Mouse (Mus musculus): ENCODE results near the gene Gm10031. TPM values are rescaled to one million over a fixed set of nuclear protein-coding genes. Genes with fewer than 3 reads are reported as not detected.
"Not testable (repeated sequence)": the region's sequence is repeated elsewhere in the genome, so short reads cannot be mapped to it uniquely, and the experiment has no call there.

Gene Gm10031
- polyA plus RNA-seq, 1 experiment from 2014 or later = 0.28 TPM

DNA sequence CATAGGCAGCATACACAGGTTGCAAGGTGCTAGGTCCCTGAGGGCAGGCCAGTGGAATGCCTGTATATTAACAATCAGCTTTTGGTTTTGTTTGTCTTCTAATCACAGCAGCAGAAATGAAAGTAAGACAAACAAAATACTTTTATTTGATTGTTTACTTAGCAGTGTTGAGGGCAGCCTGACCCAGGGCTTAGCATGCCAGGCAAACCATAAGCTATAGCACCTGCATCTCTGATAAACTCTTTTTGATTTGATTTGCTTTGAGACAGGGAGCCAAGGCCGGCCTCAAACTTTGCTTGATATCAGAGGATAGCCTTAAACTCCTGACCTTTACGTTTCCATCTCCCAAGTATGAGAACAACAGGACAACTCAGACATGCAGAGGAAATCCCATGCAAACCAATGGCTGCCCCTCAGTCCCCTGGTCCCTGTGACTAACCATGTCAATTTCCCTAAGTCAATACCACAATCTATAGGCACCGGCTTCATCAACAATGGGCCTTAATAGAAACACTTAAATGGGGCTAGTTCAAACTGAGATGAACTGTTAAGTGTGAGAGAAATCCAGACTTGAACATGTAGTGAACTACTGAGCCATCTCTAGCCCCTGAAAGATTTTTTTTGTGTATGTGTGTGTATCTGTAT is 3.6 kb upstream of the Gm10031 start:
- Histone ChIP-seq H3K36me3 (no peaks in the 10 kb centered on the region), H3K4me1 (no peaks in the 10 kb centered on the region), H3K4me3 (no peak overlapping the region), H3K27ac (no peak overlapping the region), H3K27me3 (ENCODE audit: low read depth, poor library complexity, severe bottlenecking) (no peaks in the 10 kb centered on the region), H3K9me3 (replicated peaks) (no peaks in the 10 kb centered on the region)
- WGBS = 87% methylated on average over 3 of the region's 3 CpGs
- DNase-seq (ENCODE audit: low spot score) = no peak

DNA sequence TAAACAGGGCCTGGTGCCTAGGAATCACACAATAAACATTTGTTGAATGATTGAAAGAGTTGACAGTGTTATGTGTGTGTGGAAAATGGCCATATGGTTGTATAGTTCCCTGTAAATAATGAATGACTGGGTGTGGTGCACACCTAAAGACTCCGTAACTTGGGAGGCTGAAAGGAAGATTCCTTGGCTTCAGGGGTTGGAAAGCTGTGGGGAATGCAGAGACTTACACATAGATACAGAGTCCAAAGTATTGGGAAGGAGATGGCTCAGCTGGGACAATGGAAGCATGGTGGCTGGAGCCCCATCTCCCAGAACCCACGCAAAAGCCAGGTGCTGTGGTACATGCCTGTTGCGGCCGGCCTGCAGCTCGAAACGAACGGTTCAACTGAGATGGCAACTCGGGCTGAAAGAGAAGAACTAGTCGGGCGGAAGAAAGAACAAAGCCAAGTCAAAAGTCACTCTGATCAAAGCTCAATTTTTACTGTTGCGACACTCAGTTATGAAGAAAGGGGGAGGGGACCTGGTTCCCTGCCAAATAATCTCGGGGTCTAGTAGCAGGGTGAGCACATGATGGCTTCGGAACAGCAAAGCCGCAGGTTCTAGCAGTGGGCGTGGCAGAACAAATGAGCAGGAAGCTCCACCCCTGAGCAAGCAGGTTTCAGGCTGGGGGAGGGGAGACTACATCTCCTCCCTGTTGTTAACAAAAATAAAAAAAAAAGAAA is 1.9 kb upstream of the Gm10031 start:
- no peak overlapping the region for H3K4me3 ChIP-seq
- no peaks in the 10 kb centered on the region for H3K27me3 ChIP-seq (ENCODE audit: low read depth, poor library complexity, severe bottlenecking)
- H3K4me1 ChIP-seq = no peaks in the 10 kb centered on the region
- DNase-seq (ENCODE audit: low spot score) = no peak
- no peak overlapping the region for H3K27ac ChIP-seq
- no peaks in the 10 kb centered on the region for H3K9me3 ChIP-seq (replicated peaks)
- 82% methylated on average over 15 of the region's 15 CpGs for WGBS
- no peaks in the 10 kb centered on the region for H3K36me3 ChIP-seq

DNA sequence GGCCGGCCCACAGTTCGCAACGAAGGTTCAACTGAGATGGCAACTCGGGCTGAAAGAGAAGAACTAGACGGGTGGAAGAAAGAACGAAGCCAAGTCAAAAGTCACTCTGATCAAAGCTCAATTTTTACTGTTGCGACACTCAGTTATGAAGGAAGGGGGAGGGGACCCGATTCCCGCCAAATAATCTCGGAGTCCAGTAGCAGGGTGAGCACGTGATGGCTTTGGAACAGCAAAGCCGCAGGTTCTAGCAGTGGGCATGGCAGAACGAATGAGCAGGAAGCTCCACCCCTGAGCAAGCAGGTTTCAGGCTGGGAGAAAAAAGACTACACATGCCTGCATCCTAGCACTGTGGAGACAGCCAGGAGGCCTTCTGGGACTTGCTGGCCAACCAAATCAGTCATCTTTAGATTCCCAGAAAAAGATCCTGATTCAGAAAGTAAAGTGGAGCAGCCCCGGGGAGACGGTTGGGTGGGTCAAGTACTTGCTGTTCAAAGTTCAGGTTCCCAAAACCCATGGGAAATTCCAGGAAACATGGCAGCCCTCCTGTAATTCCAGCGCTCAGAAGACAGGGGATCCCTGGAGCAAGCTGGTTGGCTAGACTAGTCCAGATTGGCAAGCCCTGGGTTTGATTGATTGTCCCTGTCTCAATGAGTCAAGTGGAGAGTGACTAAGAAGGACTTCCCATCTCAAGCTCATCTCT is 8.8 kb downstream of the Gm10031 start:
- not testable (repeated sequence) for H3K36me3 ChIP-seq; H3K4me3 ChIP-seq; DNase-seq (ENCODE audit: low spot score); H3K9me3 ChIP-seq (replicated peaks); H3K27ac ChIP-seq; H3K27me3 ChIP-seq (ENCODE audit: low read depth, poor library complexity, severe bottlenecking); H3K4me1 ChIP-seq
- 91% methylated on average over 16 of the region's 16 CpGs for WGBS

DNA sequence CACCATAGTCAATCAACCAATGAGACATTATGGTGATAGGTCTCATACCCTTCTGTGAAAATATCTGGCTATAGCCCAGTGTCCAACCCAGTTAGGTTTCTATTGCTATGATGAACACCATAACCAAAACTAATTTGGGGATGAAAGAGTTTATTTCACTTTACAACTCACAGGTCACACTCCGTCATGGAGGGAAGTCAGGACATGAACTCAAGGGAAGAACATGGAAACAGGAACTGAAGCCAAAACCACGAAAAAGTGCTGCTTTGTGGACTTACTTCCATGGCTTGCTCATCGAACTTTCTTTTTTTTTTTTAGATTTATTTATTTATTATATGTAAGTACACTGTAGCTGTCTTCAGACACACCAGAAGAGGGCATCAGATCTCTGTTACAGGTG is 9.7 kb downstream of the Gm10031 start:
- no peak for DNase-seq (ENCODE audit: low spot score)
- H3K4me1 ChIP-seq = no peaks in the 10 kb centered on the region
- no peaks in the 10 kb centered on the region for H3K9me3 ChIP-seq (replicated peaks)
- H3K36me3 ChIP-seq = no peaks in the 10 kb centered on the region
- WGBS = 92% methylated on average over 3 of the region's 3 CpGs
- no peak overlapping the region for H3K4me3 ChIP-seq
- no peaks in the 10 kb centered on the region for H3K27me3 ChIP-seq (ENCODE audit: low read depth, poor library complexity, severe bottlenecking)
- no peak overlapping the region for H3K27ac ChIP-seq

DNA sequence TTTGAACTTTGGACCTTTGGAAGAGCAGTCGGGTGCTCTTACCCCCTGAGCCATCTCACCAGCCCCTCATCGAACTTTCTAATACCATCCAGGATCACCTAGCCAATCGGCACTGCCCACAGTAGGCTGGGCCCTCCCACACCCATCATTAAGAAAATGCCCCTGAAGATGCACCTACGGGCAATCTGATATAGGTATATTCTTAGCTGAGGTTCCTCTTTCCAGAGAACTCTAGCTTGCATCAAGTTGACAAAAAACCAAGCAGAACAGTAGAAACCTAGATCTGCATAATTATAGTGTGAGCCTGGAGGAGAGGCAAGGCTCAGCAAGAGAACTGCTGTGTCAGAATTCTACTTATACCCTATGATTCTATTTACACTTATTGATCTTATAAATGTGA is 10.1 kb downstream of the Gm10031 start:
- Histone ChIP-seq H3K9me3 (replicated peaks) (no peaks in the 10 kb centered on the region), H3K4me1 (no peaks in the 10 kb centered on the region), H3K27me3 (ENCODE audit: low read depth, poor library complexity, severe bottlenecking) (no peaks in the 10 kb centered on the region), H3K36me3 (no peaks in the 10 kb centered on the region), H3K27ac (no peak overlapping the region), H3K4me3 (no peak overlapping the region)
- no peak for DNase-seq (ENCODE audit: low spot score)
- WGBS = 88% methylated on average over 4 of the region's 4 CpGs

DNA sequence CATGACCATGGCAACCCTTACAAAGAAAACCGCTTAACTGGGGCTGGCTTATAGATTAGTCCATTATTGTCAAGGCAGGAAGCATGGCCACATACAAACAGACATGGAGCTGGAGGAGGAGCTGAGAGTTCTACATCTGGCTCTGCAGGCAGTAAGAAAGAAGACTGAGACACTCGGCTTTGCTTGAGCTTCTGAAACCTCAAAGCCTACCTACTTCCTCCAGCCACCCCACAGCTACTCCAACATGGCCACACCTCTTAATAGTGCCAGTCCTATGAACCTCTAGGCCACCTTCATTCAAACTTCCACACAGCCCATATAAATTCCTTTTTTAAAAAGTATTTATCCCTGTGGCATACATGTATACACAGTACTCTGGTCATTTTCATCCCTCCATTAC is 13.2 kb downstream of the Gm10031 start:
- no peak overlapping the region for H3K27ac ChIP-seq
- H3K4me3 ChIP-seq = no peak overlapping the region
- H3K9me3 ChIP-seq (replicated peaks) = no peaks in the 10 kb centered on the region
- DNase-seq (ENCODE audit: low spot score) = no peak
- no peaks in the 10 kb centered on the region for H3K36me3 ChIP-seq
- H3K27me3 ChIP-seq (ENCODE audit: low read depth, poor library complexity, severe bottlenecking) = no peaks in the 10 kb centered on the region
- no peaks in the 10 kb centered on the region for H3K4me1 ChIP-seq
- 85% methylated on average over 2 of the region's 2 CpGs for WGBS

DNA sequence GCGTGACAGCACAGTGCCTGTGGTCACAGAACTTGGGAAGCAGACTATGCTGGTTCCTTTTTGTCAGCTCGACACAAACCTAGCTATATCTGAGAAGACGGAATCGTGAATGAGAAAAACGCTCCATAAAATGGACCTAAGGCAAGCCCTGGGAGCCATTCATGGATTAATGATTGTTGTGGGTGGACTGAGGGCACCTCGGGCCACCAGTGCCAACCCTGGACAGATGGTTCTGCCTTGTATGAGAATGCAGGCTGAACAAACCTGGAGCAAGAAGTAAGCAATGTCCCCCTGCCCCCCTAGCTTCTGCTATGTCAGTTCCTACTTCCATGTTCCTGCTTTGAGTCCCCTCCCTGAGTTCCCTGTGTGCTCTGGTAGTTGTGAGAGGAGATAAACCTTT is 13.9 kb downstream of the Gm10031 start:
- H3K4me1 ChIP-seq = no peaks in the 10 kb centered on the region
- no peaks in the 10 kb centered on the region for H3K9me3 ChIP-seq (replicated peaks)
- WGBS = 87% methylated on average over 6 of the region's 6 CpGs

DNA sequence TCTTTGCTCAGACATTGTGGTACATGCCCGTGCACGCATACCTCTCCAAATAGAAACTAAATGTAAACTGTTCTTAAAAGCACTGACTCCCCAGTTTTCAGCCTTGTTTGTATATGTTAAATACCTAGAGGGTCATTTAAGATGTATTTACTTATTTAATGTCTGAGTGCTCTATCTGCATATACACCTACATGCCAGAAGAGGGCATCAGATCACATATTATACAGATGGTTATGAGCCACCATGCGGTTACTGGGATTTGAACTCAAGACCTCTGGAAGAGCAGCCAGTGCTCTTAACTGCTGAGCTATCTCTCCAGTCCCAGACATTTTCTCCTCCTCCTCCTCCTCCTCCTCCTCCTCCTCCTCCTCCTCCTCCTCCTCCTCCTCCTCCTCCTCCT is 14.6 kb downstream of the Gm10031 start:
- Histone ChIP-seq H3K27me3 (ENCODE audit: low read depth, poor library complexity, severe bottlenecking) (no peaks in the 10 kb centered on the region), H3K27ac (no peak overlapping the region), H3K36me3 (no peaks in the 10 kb centered on the region), H3K9me3 (replicated peaks) (no peaks in the 10 kb centered on the region), H3K4me1 (no peaks in the 10 kb centered on the region), H3K4me3 (no peak overlapping the region)
- DNase-seq (ENCODE audit: low spot score) = no peak
- 83% methylated on average over 3 of the region's 3 CpGs for WGBS

More for the DNA sequence above, 13.9 kb downstream of the Gm10031 start:
- no peaks in the 10 kb centered on the region for H3K27me3 ChIP-seq (ENCODE audit: low read depth, poor library complexity, severe bottlenecking)
- no peak overlapping the region for H3K4me3 ChIP-seq
- H3K27ac ChIP-seq = no peak overlapping the region
- no peak for DNase-seq (ENCODE audit: low spot score)
- H3K36me3 ChIP-seq = no peaks in the 10 kb centered on the region

DNA sequence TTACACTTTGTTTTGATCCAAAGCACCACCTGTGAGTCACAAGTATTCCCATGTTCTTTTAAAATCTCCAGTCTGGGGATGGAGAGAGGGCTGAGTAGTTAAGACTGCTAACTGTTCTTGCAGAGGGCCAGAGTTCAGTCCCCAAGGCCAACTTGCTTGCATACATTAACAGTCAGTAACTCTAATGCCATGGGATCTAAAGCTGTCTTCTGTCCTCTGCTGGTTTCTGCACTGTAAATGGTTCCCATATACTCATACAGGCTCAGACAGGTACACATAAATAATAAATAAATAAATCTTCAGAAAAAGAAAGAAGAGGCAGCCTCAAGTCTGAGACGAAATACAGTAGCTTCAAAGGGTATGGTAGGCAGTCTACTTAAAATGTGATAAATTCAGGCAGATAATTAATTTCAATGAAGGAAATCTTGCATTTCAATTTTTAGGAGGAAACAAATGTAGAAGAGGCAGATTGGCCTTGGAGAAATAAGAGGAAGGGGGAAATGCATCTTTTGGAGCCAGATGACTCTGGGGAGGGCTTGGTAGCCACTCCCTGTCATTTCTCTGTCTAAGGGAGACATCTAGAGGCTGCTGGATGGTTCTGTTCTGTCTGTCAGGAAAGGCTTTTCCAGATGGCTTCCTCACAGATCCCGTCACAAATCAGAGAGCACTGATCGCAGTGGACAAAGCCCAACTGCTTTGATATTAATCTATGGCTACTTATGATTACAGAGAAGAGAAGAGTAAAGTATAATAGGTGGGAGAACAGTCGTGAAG is 16.2 kb downstream of the Gm10031 start:
- WGBS = 54% methylated on average over 4 of the region's 4 CpGs

DNA sequence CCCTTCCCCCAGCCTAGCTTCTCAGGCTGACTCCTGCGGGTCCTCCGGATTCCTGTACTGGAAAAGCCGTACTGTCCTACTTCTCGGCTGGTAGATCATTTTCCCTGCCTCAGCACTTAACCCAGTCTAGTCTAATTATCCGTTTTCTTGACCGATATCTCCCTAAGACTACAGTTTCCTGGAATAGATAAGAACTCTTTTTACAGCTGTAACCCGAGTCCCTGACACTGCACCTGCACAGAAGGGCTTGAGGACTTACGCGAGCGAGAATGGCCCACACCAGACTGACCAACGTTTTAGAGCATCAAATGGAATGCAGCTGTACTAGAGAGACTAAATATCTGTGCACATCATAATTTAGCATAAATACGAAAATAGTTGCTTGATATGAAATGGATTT is 20.2 kb downstream of the Gm10031 start:
- H3K4me3 ChIP-seq = no peak overlapping the region
- peaks cover 4% of the 10 kb centered on the region; the same call in 1 of the 2 replicates for H3K4me1 ChIP-seq
- WGBS = 28% methylated on average over 12 of the region's 12 CpGs
- no peaks in the 10 kb centered on the region for H3K36me3 ChIP-seq
- H3K27ac ChIP-seq = no peak overlapping the region
- DNase-seq (ENCODE audit: low spot score) = no peak
- H3K27me3 ChIP-seq (ENCODE audit: low read depth, poor library complexity, severe bottlenecking) = no peaks in the 10 kb centered on the region
- H3K9me3 ChIP-seq (replicated peaks) = no peaks in the 10 kb centered on the region

More for the DNA sequence above, 16.2 kb downstream of the Gm10031 start:
- H3K27me3 ChIP-seq (ENCODE audit: low read depth, poor library complexity, severe bottlenecking) = no peaks in the 10 kb centered on the region
- H3K27ac ChIP-seq = no peak overlapping the region
- no peak overlapping the region for H3K4me3 ChIP-seq
- DNase-seq (ENCODE audit: low spot score) = no peak
- H3K4me1 ChIP-seq = peaks cover 4% of the 10 kb centered on the region; the same call in 1 of the 2 replicates
- no peaks in the 10 kb centered on the region for H3K9me3 ChIP-seq (replicated peaks)
- no peaks in the 10 kb centered on the region for H3K36me3 ChIP-seq

DNA sequence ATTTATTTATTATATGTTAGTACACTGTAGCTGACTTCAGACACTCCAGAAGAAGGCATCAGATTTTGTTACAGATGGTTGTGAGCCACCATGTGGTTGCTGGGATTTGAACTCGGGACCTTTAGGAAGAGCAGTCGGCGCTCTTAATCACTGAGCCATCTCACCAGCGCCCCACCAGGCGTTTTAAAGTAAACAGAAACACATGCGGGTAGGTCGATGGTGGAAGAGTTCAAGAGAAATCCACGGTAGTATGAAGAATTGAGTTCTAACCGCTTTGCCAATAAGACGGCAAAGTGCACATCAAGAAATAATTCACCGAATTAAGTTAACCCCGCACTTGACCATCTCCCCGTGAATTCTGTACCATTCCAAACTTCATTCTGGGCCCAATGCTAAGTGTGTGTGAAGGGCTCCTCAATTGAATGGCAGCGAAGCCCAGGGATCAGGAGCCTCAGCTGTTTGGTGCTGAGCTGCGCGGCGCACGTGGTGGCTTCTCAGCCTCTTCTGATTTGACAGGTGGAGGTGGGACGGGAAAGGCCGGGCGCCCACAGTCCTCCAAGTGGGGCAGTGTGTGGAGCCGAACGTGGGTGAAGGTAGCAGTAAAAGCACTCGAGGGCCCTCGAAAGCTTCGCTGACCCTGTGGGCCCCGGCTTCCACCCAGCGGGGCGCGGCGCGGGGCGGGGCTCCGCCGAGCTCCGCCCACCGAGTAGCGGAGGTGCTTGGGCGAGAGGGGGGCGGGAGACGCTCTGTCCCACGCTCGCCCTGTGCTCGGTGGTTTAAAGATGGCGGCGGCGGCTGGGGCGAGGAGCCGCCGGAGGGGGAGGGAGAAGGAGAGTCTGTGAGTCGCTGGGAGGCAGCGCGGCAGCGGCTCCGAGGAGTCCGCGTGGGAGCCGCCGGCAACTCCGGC is 34.5 kb downstream of the Gm10031 start, which contains the start of gene Abl2:
Abl2 (plus strand) TSS at position 763 of the 907 bp plus-strand sequence.
- Histone ChIP-seq H3K4me3 (peak within 1 kb of the TSS; percentile 98), H3K9me3 (replicated peaks) (no peaks in the 10 kb centered on the region), H3K27me3 (ENCODE audit: low read depth, poor library complexity, severe bottlenecking) (no peaks in the 10 kb centered on the region), H3K27ac (peak within 1 kb of the TSS; percentile 99), H3K36me3 (no peaks in the 10 kb centered on the region), H3K4me1 (peaks cover 14% of the 10 kb centered on the region)
- 9% methylated on average over 58 of the region's 60 CpGs for WGBS
- peak; percentile 90 for DNase-seq (ENCODE audit: low spot score)

Measured in limb, embryonic 10.5 days (tissue).